Mouse (Mus musculus): ENCODE data around the gene Ufc1.
"Not testable (repeated sequence)": the region's sequence is repeated elsewhere in the genome, so short reads cannot be mapped to it uniquely, and the experiment has no call there.

Gene Ufc1

DNA sequence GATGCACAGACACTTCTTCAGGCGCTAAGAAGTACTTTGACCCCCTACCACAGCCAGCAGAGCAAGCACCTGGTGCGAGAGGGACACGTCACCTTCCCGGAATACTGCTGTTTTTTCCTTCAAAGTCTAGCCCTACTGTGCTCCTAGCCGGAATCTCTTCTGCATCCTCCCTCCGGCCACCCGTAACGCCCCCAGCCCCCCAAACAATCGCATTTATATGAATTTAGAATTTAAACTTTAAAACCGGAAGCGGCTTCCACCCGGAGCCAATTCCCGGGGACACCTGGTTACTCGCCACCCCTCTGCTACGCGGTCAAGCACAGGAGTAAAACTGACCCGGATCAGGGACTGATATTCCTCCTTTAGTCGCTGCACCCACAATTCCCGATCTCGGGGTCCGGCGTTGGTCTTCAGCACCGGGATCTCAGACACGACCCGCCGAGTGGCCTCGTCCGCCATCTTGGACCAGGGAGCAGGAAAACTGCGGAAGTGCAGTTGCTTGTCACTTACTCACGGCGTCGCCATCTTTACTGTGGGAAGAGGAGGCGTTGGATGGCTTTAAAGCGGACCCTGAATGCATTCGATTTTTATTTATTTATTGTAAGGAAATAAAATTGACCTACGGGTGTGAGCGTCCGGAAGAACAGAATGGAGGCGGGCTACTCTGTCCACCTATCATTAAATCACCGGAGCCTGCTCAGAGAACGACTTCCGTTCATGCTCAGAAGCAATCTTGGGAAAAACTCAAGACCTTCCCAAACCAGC lies at the start of gene Ufc1:
Gene Ufc1, minus strand, starts transcription at position 727 of the 765 bp plus-strand sequence.
- peak; percentile 78 to 88 for DNase-seq

DNA sequence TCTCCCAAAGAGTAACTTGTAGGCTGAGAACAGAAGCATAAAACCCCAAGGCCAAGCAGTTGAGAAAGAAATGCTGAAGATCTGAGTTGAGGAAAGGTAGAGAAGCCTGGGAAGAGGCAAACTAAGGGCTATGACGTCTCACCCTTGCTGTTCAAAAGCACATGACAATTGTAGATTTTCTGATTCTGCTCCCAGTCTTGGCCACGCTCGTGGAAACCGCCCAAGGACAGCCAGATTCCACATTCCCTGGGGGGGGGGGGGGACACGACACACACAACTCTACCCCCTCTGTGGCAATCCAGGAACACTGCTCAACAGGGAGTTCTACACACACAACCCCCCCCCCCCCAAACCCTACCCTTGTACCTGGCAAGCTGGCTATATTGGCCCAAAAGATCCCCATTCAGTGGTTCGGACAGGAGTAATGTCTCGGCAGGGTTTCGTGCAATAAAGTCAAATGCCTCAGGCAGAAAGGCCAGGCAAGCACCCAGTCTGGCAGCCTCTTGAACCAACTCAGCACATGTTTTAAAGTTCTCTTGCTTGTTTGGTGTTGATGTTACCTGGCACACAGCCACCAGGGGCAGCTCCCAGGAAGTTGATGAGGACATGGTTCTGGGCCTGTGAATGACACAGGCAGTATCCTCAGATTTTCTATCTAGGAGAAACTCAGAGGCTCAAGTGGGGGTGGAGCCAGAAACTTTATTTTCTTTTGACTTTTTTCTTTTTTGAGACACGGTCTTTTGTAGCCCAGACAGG lies 49.3 kb upstream of the Ufc1 start:
- peak in 1 of 2 experiments; percentile 24 for DNase-seq

DNA sequence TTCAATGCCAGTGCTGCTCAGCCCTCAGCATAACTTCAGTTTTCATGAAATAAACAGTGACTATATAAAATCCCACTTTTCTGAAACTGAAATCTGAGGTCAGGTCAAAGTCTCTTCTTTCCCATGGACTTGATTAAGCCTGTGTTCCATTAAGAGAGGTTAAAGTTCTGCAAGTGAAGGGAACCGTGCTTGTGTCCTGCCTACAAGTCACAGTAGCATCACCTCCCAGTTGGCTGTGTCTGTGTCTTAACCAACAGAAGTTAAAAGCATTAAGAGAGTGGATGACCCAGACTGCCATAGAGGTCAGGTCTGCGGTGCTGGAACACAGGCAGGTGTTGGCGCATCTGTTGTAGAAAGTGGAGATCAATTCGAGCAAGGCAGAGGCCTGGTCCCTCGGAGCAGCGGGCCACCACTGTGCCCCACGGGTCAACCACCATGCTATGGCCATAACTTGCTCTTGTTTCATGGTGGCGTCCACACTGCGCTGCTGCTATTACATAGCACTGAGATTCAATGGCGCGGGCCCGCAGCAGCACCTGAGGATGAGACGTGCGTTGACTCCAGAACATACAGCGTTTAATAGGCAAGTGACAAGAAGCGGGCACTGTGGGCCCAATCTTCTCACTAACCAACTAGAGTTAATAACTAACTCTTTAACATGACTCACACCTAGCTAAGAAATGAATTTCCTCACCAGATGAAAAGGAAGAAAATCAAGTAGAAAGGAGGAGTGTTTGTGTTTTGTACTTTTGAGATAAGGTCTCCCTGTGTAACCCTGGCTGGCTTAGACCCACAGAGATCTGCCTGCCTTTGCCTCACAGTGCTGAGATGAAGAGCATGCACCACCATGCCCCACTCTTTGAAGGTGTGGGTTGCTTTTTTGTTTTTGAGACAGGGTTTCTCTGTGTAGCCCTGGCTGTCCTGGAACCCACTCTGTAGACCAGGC lies 47.7 kb upstream of the Ufc1 start:
- DNase-seq = no peak

DNA sequence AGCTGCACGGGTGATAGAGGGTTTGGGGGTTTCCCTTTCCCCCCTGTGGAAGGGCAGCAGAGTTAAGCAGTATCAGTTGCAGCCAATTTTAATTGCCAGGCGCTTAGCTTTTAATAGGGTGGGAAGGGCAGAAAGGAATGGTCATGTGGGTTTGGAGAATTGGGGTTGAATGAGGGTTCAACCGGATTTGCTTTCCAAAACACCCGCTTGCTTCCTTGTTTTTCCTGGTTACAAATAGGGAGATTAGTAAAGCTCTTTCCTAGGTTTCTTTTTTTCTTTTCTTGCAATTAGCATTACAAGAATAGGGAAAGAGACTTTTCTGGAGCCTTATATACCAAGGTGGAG lies 35.4 kb upstream of the Ufc1 start:
- DNase-seq = no peak

DNA sequence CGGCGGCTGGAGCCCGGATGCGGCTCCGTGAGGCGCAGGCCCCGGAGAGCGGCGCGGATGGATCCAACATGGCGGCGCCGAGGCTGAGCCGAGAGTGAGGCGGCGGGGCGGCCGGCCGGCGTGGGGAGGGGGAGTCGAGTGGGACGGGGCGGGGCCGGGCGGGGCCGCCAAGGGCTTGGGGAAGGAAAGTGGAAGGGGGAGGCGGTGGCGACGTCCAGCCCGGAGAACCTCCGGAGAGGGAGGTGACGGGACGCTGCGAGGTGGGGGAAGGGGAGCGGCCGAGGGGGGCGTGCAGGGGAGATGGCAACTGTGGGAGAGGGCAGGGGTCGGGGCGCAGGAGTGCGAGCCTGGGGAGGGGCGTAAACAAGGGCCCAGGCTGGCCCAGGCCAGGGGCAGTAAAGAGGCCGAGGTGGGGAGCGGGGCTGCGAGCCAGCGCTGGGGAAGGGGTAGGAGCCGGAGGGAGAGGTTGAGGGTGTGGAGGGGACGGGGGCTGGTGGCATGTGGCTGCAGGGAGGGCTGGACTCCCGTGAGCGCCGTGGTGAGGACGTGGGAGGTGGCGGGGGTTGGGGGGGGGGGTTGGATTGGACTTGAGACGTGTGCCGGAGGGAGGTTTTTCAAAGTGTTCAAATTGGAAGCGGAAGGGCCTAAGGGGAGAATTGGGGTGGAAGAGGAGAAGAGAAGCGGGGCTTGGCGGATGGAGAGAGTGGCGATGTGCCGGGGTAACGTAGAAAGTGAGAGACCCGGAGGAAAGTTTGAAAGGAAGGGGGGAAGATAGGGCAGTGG lies 34.8 kb upstream of the Ufc1 start:
- DNase-seq = peak in 1 of 2 experiments; percentile 26

DNA sequence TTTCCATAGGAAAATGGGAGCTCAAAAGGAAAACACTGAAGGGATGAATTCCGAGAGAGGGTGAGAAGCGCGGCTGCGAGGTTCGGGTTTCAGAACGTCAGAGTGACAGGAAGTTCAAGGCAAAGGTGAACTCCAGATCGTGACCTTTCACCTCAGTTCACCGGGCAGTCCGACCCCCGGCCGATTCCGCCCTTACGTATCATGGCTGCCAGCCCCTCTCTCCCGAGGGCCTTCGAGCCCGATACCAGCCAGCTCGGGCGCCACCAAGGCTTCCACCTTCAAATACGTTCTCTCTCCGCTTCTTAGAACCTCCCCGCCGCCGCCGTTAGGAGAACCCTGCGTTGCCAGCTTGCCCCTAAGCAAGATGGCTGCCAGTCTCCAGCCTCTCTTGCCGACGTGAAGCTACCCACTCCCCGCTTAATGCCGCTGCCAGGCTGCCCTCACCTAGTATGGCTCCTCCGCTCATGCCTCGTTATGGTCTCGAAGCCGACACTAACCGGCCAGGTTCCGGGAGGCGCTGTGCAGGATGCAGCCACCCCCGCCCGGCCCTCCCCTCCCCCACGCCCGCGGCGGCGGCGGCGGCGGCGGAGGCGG lies 34.1 kb upstream of the Ufc1 start, which contains the start of gene Dedd:
Gene Dedd, plus strand, starts transcription at position 307 of the 594 bp plus-strand sequence.
- DNase-seq = peak; percentile 88 to 90

DNA sequence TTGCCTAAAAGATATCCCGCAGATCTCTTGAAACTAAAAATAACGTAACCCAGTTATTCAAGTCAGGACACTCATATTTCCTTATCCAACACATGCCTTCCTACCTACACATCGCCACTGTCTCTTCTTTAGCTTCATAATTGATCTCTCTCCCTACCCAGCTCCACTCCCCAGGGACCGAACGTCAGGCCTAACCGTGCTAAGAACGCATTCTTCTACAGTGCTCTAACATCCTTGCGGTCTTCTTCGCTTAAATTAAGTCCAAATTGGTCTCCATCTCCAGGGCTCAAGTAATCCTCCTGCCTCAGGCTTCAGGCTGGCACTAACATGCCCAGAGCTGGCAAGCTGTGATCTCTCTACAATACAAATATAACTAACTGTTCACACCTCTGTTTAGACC lies 33.4 kb upstream of the Ufc1 start:
- DNase-seq = no peak

DNA sequence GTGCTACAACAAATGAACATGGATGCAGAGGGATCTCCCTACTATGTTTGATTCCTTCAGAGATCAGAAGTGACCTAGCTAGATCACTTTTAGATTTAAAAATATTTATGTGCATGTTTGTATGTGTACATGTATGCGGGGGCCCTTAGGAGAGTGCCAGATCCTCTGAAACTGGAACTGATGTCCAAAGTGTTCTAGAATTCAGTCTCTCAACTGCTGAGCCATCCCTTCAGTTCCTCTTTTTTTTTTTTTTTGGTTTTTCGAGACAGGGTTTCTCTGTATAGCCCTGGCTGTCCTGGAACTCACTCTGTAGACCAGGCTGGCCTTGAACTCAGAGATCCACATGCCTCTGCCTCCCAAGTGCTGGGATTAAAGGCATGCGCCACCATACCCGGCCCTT lies 31.8 kb upstream of the Ufc1 start:
- DNase-seq = not testable (repeated sequence)

DNA sequence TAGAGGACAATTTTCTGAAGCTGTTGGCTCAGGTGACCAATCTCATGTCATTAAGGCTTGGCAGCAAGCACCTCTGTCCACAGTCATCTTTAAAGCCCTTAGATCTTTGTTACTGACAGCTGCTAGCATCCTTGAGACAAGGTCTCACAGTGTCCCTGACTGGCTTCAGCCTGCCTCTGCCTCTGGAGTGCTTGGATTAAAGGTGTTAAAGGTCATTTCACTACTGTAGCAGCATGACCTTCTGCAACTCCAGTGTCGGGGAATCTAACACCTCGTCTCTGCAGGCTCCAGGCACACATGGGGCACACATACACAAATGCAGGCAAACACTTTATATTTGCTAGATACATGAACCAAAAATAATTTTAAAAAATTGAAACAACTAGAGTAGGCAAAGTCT lies 30.7 kb upstream of the Ufc1 start:
- no peak for DNase-seq

DNA sequence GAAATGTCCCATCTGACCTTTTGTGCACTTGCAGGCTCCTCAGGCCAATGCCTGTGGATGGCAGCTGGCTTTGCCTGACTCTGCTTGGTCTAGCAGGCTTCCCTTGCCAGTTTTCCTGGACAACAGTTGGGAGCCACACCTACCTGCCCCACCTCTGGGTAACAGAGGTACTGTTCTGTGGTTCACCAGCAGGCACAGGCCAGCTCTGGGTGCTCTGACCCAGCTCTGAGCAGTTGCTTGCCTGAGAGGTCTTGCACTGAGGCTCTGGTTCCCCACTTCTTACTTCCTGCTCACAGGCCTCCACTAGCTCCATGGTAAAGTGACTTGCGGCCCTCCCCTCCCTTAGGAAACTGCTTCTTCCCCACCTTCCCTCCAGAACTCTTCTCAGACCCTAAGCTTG lies 27.2 kb upstream of the Ufc1 start:
- no peak for DNase-seq

DNA sequence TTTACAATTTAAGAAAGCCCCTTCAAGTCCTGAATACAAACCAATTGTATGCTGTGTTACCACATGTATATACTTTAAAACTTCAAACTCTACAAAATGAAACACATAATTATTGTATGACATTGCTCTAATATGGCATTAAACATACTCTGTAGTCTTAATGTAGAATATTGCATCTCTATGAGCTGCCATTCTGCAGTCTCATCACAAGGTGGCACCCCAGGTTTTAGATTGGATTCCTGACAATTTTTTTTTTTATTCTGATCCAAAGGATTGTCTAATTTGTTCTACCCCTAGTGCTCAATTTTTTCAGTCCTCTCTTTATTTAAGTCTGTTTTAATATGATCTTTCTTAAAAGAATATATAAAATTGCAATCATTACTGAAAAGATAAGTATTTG lies 26.6 kb upstream of the Ufc1 start:
- no peak for DNase-seq

DNA sequence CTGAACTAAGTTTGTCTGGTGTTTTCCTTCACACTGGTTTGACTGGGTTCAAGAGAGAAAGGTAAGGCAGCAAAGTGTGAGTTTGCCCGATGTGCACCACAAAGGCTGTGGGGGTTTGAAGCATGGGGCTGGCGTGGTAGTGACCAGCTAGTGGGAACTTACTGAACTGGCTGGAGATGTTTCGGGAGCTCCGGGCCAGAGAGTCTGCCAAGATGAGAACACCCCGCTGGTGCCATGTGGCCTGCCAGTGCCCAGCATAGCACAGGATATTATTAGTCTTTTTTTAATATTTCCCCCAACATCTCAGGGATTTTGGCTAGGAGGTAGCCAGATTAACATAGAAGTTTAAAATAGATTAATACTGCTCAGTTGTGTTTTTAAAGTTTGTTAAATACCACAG lies 25.3 kb upstream of the Ufc1 start:
- DNase-seq = peak; percentile 78 to 79

DNA sequence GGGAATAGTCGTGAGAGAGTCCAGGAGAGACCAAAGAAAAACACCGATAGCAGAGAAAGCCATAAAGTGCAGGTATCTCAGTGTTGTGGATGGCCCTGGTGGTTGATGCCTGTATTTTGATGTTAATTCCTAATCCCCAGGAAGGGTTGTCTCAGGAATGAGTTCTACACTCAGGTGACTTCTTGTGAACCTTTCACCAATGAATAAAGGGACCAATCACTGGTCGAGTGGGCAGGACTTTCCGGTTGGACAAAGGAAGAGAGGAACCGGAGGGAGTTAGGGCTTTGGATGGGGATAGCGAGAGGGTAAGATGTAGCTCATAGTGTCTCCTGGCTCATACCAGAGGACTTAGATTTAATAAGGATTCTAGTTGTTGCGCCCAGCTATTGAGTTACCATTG lies 24.9 kb upstream of the Ufc1 start:
- DNase-seq = peak in 1 of 2 experiments; percentile 32

DNA sequence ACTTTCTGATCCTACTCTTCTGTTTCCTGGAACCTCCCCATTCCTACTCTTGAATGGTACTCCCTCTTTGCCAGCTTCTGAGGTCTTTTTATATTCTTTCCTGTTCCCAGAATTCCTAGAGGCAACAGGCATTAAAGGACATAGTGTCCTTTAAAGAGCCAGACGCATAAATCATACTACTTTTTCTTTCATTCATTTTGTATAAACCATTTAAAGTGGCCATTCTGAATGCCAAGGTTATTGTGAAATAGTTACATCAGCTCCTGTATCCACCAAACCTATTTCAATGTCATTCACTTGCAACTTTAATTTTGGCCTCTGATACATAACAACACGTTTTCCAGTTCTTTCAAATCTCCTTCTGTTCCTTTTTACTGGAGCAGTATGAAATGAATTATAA lies 14.5 kb upstream of the Ufc1 start:
- DNase-seq = no peak

DNA sequence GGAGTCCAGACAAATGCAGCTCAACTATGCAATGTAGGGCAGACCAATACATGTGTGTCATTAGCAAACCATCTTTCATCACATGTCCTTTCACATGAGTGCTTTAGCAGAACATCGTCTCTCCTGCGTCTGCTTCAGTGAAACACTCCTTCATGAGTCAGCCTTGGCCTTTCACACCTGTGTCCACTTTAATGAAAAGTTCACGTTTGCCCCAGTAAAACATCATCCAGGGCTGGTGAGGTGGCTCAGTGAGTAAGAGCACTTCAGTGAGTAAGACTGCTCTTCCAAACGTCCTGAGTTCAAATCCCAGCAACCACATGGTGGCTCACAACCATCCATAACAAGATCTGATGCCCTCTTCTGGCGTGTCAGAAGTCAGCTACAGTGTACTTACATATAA lies 11.3 kb upstream of the Ufc1 start:
- not testable (repeated sequence) for DNase-seq

DNA sequence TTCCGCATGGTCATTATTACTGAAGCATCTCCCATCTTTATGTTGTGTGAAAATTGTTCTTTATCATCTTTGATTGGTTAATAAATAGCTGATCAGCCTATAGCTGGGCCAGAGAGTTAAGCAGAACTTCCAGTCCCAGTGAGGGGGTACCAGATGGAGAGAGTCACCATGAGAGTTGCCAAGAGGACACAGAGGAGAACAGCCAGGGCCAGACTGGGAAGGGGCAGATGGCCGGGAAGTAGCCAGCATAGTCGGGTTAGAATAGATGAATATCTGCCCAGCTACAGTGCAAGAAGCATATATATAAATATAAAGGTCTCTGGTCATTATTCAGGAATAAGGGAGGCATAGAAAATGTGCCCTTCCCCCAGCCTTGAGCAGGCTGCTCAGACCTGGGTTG lies 3.4 kb upstream of the Ufc1 start:
- peak in 1 of 2 experiments; percentile 35 for DNase-seq

DNA sequence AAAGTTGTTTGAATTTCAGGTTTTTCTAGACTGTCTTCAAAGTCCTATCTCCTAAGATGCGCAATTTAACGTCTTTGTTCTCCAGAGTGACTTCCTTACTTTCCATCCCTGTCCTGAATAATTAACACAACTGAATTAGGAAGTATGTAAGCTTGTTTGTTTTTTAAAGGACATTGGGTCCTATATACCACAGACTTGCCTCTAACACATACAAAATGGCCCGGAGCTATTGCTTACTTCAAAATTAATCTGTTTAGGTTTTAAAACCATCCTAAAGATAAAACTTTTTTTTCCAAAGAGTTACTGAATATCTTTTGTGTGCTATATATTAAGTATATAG lies 209 bp upstream of the Ufc1 start:
- DNase-seq = no peak

DNA sequence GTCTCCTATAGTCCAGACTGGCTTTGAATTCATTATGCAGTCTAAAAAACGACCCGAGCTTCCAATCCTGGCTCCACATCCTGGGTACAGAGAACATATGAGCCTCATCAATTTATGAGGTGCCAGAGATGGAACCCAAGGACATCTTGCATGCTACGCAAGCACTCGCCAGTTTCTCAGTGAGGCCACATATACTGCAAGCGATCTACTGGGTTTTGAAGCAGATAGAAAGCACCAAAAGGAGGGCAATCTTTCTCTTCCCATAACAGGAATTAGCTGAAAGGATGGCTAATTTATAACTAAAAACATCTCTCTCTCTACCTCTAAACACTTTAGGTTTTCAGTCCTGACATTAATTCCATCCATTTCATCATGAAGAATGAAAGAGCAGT lies 922 bp downstream of the Ufc1 start:
- DNase-seq = no peak

DNA sequence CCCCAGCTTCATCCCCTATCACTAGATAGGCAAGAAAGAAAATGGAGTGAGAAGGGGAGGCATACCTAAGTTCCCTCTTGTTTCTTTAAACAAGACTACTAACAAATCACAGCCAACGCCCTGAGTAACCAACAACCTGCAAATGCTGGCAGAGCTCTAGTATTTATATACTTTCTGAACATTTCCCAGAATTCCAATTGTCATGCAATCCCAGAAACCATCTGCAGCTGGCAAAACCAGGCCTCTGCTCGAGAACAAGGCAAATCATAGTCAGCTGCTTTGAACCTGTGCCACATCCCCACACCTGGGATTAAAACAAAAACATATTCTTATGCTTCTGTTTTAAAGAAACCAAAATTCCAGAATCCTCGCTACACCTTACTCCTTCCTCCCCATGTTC lies 1.5 kb downstream of the Ufc1 start:
- DNase-seq = no peak

DNA sequence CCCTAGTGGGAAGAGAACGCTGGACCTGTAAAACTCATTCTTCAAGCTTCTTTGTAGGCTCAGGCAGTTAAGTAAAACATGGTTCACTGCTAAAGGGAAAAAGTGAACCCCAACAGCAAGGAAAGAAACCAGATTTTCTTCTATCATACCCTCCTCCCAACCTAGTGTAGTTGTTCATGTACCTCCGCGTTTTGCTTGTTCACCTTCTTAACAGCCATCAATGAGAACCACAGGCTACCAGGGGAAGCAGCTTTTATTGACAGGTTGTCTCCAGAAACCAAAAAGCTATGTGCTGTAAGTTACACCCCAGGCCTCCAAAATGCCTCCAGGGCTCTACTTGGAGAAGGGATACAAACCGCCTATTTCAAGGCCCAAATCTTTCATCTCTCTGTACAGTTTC lies 6.5 kb downstream of the Ufc1 start:
- DNase-seq = peak in 1 of 2 experiments; percentile 3

DNA sequence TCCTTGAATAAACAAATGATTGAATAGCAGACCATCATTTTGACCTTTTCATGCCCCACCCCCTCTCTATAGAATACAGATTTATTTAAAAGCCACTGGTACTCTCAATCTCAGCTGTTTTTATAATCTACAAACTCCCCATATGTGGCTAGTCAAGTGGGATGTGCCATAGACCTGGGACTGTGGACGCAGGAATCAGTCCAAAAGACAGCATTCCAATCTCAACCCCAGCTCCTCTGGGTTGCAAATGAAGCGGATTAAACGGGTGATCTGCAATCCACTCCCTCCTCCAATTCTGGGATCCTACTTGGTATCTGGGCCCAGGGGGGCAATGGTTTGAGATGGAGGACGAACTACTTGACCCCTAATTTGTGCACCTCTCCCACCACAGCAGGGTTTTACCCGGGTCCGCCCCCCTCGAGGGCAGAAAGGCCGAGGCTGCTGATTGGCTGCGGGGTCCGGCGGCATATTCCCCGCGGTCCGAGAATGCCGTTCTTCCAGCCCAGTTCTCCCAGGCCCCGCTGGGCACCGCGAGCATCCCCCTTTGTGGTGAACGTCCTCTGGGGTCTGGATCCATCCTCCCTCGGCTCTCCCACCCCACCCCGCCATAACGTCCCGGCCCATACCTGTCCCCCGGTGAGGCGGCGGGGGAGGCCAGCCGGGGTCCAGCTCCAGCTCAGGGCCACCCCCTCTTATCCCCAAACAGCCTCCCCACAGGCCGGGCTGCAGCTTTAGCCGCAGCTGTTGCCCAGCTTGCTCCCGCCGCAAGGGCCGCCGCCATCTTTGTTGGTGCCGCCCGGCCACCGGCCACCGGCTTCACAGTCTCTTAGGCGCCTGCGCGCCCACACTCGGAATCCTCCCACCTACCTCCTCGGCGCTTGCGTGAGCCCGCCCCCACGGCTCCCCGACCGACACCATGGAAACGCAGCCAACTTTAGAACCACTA lies 7.4 kb downstream of the Ufc1 start, which contains the start of gene Usp21:
Gene Usp21, minus strand, starts transcription at position 856 of the 946 bp plus-strand sequence.
- peak; percentile 92 to 95 for DNase-seq

All from cerebellum, postnatal 36 days (tissue).